Mouse (Mus musculus) megakaryocyte progenitor cell, adult 5-6 weeks (primary cell): Measurements from ENCODE around the gene Rabl3. TPM values are rescaled to one million over a fixed set of nuclear protein-coding genes. Genes with fewer than 3 reads are reported as not detected.

Experiments
- ATAC-seq: replicated peaks from 2 replicates; pipeline ENCODE4 v1.8.0; 2016; ENCODE audit warnings: mild to moderate bottlenecking, moderate TSS enrichment, inconsistent platforms; ENCODE audit not compliant: poor library complexity
- total RNA-seq, 2 experiments: library from RNA; stranded (forward) in 1 of 2; stranded (reverse) in 1 of 2; fragments of 157-497, 149-512 nt in 1 of 2; fragments of 200-1000 nt in 1 of 2; gene quantifications; 2 replicates each; pipeline versions ENCODE4 v1.2.3 to v1.2.4; 2015 to 2017

Rabl3 gene
- total RNA-seq (2015) (12.3 and 20.9 TPM in 2 replicates), total RNA-seq (2017) (9.5 and 9.9 TPM in 2 replicates)

GRCm38 (mm10) chr16:37539611-37540580 lies at the start of gene Rabl3, which contains the start of gene Gtf2e1:
Gene Rabl3 (plus strand): TSS chr16:37539885.
Gene Gtf2e1 (minus strand): TSS chr16:37539789.
- peak; percentile 96 for ATAC-seq

DNA sequence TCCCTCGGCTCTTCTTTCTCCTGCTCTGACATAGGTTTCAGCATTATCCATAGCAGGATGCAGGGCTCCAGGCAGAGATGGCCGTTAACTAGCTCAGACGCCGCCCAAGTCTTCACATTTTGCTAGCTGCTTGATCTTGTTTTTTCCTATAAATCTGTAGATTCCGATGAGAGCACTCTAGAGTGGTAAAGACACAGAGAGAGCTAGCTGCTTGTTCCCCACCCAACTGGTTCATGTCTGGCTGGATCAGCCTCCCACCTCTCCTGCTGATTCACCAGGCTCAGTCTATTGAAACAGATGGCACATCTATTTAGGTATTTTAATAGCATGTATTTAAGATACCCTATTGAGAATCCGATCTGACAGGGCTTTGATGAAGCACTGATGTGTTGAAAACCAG lies 44.7 kb upstream of the Rabl3 start:
- ATAC-seq: no peak

DNA sequence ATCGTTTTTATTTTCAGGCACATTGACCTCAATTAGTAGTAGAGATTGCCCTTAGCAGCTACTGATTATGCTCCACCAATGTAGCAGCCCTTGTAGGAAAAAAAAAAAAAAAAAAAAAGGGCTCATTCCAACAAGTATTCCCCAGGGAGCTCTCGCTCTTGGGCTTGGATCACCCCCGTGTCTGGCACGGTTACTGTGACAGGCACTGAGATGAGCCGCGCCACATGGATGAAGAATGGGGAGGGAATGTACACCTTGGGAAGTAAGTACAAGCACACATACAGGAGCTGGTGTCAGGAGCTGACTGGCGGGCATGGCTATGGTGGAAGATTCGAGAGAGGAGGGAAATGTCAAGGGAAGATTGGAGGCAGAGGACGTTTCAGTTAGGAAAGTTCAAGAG lies 41.1 kb upstream of the Rabl3 start:
- no peak for ATAC-seq

GRCm38 (mm10) chr16:37504517-37504916 lies 35.2 kb upstream of the Rabl3 start:
- no peak for ATAC-seq

GRCm38 (mm10) chr16:37506751-37507150 lies 32.9 kb upstream of the Rabl3 start:
- no peak for ATAC-seq

- ATAC-seq: no peak
Measured at GRCm38 (mm10) chr16:37511489-37511888, 28.2 kb upstream of the Rabl3 start.

DNA sequence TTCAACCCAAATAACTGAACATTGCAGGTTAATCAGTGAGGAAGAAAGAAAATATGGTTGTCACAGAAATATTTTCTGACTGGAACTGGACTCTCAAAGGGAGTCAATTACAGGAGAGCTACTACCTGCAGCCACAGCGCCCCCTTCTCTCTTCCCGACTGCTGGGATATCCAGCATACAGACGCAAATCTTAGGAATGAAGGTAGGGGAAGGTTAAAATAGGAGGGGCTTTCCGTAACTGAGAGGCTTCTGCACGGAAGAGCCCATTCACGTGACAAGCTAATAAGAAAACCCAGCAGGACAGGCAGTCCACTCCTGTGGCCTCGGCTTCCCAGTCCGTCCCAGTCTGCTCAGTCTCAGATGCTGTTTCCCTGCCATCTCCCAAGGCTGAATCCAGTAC lies 25.0 kb upstream of the Rabl3 start:
- no peak for ATAC-seq

GRCm38 (mm10) chr16:37516376-37516993 lies 23.2 kb upstream of the Rabl3 start:
- ATAC-seq: no peak

DNA sequence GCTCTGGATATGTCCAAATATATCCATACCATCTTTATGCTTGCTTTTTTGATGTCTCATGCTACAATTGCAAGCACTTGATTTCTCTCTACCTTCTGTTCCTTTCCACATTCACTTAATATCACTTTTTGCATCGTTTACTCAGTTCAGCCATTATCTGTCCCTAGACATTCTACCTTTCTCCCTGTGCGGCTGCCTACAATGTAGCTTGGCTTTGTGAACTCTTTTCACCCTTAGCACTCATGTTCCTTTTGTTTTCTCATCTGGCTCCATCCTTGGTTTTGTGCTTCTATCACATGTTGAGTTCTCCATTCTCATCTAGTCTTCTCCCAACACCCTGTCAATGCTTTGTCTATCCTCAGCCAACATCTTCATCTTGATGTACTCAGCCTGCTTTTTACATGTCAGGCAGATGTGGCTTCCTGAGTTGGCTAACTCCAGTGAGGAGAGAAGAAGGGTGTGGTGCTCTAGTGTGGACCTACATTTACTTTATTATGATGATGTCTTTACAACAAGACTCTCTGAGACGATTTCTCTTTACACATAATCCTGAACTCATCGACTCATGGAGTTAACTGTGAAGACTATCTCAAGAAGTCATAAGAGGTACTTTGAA lies 22.0 kb upstream of the Rabl3 start:
- ATAC-seq: no peak

DNA sequence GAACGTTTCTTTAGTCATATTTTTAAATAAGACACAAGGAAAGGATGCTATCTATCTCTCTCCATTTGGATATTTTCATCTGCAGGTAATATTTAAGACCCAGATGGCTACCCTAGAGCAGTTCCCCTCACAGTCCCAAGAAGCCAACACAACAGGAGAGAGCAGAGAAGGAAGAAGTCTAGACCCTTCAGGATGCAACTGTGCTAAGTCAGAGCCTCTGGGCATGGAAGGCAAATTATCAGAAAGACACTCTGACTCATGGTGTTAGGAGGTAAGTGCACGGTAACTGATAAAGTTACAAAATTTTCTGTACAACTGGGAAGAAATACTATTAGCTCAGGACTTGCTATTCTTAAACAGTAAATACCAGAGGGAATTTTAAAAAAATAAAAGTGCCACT lies 21.0 kb upstream of the Rabl3 start:
- no peak for ATAC-seq

DNA sequence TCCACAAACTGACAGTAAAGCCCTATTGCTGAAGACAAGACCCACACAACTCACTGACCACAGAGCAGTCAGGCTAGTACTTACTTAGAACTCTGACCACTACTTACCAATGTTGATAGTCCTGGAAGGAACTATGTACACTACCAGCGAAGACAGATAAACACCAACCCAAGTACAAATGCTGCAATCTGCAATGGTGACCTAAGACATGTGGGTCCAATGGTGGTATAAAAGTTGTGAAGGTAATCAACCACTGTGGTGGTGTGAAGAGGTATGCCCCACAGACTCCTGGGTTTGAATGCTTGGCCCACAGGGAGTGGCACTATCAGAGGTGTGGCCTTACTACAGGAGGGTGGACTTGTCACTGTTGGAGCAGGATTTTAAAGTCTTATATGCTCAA lies 20.0 kb upstream of the Rabl3 start:
- ATAC-seq: no peak

DNA sequence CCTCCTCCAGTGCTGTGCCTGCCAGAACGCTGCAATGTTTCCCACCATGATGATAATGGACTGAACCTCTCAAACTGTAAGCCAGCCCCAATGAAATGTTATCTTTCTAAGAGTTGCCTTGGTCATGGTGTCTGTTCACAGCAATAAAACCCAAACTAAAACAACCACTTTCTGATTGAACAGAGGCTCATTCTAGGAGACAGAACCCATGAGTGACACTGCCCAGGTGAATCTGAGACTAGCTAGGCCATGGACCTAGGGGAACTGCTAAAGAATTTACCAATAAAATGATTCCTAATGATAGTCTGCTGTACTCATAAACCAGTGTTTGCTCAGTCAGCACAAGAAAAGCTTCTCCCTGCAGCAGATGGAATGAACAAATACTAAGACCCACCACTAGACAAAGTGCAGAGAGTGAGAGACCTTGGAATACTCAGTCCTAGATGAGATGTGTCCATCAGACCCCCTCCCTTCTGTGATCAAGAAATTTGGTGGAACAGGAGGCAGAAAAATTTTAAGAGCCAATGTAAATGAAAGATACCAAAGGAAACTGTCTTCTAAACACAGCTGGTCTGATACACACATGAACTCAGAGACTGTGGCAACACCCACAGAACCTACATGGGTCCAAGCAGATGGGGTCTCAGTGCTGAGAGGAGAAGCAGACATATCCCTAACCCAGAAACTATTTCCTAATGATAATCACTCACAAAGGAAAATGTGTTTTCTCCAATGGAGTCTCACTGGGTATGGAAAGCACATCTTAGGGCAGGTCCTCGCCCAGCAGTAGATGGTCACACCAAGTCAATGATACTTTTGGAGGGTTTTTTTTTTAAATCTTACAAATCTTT lies 19.3 kb upstream of the Rabl3 start:
- no peak for ATAC-seq

GRCm38 (mm10) chr16:37522100-37522697 lies 17.5 kb upstream of the Rabl3 start:
- ATAC-seq: no peak

DNA sequence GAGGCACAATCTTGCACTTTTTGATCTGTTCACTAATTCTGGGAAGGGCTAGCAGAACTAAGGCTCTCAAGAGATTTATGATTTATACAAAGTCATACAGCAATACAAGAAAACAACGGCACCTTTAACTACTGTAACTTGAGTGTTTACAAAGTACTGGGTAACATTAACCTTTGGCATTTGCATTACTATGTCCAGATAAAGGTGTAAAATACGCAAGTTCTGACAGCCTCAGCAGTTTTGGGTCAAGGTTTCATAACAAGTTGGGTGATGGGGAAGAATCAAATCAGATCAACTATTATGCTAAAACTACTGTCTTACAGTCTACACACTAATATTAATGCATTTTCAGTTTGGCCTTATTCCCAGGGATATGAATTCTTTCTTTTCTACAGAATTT lies 14.6 kb upstream of the Rabl3 start:
- ATAC-seq: no peak

- no peak for ATAC-seq
Measured at GRCm38 (mm10) chr16:37526688-37527223, 12.9 kb upstream of the Rabl3 start.

GRCm38 (mm10) chr16:37530170-37530569 lies 9.5 kb upstream of the Rabl3 start:
- no peak for ATAC-seq

DNA sequence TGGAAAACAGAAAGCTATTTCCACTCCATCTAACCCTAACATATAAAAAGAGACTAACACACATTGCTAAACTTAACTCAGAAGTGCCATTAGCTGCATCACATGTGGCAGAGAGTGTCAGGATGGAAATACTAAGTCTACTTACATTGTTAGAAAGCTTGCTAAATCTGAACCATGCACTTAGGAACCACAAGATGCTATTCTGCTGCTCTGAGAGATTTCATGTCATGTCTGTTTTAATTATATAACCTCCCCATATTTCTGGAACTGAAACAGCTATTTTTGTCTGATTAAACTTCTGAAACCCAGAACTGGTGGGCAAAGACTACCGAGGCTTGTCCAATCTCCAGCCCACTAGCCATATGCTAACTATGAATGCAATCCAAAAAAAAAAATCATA lies 7.6 kb upstream of the Rabl3 start:
- no peak for ATAC-seq

GRCm38 (mm10) chr16:37533369-37534068 lies 6.2 kb upstream of the Rabl3 start:
- ATAC-seq: peak; percentile 55

DNA sequence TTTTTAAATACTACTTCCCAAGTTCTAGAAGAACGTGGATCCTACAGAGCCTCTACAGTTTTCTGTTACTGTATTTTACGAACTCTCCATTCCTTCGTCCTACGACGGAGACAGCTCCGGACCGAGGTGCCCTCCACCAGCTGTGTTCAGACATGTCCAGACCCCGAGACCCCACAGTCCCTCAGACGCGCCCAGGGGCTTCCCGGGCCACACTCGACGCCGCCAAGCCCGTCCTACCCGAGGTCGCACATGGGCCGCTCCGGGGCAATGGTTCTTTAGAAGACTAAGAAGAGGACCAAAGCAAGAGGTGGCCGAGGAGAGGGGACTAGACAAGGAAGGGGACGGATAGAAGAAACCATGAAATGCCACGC lies 460 bp upstream of the Rabl3 start:
- ATAC-seq: peak; percentile 51

- ATAC-seq: no peak
Measured at GRCm38 (mm10) chr16:37540776-37541175, 1.1 kb downstream of the Rabl3 start.
